Mouse (Mus musculus): ENCODE measurements at regions not wholly inside any gene's neighbourhood (a gene's known extent, or its start where the extent isn't known, plus 50 kb on each side); places are given as distances from the start of the nearest gene placed in this dataset.

DNA sequence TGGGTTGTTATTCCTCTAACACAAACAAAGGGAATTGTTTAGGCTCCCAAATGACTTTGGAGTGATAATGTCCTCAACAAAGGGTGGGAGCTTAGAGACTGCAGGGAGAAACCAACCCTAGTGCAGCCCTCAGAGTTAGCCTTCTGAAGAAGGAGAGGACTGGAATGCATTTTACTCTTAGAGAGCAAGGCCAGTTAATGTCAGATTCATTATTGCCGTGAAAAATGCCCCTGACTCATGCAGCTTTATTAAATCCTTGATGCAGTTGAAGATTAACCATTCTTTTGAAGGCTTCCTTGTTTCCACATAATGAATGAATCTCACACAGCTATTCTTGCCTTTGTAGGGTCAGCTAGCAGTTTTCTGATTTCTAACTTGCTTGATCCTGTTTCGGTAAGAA lies 855.3 kb downstream of the Kcna4 start:
- TF ChIP-seq CTCF (IDR thresholded peaks at IDR 0.05; ENCODE audit: low read depth) (no peak), EP300 (optimal IDR thresholded peaks at IDR 0.05) (no peak)

Measured in stomach, postnatal 0 days (tissue).